Mouse (Mus musculus): ENCODE results near the gene Junb. TPM values are rescaled to one million over a fixed set of nuclear protein-coding genes. Genes with fewer than 3 reads are reported as not detected.

Junb gene
- total RNA-seq, 2 experiments from 2014 or later: 73.3 to 85.1 TPM

DNA sequence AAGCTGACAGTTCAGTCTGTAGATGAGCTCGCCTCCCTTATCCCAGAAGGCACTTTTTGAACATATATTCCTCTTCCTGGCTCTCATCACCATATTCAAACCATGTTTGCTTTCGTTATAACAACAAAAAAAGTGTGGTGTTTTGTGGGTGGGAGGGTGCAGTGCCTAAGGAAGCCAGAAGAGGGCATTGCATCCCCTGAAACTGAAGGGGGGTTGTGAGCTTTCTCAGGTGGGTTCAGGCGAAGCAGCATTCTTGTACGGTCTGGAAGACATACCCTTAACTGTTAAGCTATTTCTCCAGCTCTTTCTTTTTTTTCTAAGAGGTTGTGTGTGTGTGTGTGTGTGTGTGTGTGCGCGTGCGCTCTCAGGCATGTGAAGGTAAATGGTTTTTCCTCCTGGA is 3.1 kb downstream of the Junb start:
- intact Hi-C loops (cut with DNase I): loop anchor here (2.0 to 5.0 kb wide), 2 partner anchors 49 to 978 kb away; partner anchors contain the start of genes Asna1 and Samd1
- DNase-seq (ENCODE audit: low spot score in 2 of 2): peak in 1 of 2 experiments; percentile 77

GRCm38 (mm10) chr8:84974543-84975142 is 3.9 kb downstream of the Junb start:
- no peak for DNase-seq (ENCODE audit: low spot score in 2 of 2)
- intact Hi-C loops (cut with DNase I): loop anchor here (2.0 to 5.0 kb wide), 2 partner anchors 50 to 977 kb away; partner anchors contain the start of genes Asna1 and Samd1

DNA sequence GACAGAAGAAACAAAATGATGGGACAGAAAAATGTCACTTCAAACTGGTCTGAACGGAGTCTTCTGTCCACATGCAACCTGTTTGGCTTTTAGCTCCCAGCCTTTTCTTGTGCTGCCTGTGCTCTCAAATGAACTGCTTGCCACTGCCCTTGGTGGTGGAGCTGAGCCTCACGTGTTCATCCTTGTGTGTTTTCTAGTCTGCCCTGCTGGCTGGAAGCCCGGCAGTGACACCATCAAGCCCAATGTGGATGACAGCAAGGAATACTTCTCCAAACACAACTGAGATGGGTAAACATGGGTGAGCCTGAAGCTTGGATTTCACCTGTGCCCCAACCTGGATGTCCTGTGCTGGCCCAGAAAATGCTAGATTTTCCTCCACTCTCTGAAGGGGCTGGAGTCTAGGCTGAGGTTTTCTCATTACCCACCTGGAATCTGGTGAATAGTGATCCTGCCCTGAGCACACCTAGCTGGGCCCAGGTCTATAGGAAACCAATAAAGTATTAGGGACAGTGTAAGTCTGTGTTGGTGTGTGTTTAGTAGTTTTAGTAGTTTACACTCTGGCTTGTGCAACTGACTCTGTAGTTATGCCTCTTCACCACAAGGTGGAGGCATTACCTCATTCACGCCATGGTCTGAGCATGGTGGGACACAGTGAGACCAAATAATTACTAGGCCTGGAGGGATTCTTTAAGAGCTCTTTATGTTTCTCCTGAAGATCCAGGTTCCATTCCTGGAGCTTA is 4.5 kb downstream of the Junb start:
- DNase-seq (ENCODE audit: low spot score in 2 of 2): peak in 1 of 2 experiments; percentile 63
- intact Hi-C loops (cut with DNase I): loop anchor here (2.0 kb wide), 1 partner anchor 51 kb away; the partner anchor contains the start of gene Asna1

DNA sequence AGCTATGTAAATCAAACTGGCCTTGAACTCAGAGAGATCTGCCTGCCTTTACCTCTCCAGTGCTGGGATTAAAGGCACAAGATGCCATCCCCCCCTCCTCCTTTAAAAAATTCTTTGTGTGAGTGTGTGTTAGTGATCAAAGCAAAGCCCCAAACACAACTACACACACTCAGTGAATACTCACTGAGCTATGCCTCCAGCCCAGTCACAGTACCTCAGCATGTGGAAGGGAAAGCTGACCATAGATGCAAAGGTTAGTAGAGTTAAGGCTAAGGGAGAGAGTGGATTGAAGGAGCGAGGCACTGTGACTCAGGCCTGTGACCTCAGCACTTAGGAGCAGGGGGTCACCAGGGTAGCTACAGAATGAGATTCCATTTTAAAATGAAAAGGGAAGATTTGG is 5.4 kb downstream of the Junb start:
- DNase-seq (ENCODE audit: low spot score in 2 of 2): no peak
- intact Hi-C loops (cut with DNase I): no loop called here

DNA sequence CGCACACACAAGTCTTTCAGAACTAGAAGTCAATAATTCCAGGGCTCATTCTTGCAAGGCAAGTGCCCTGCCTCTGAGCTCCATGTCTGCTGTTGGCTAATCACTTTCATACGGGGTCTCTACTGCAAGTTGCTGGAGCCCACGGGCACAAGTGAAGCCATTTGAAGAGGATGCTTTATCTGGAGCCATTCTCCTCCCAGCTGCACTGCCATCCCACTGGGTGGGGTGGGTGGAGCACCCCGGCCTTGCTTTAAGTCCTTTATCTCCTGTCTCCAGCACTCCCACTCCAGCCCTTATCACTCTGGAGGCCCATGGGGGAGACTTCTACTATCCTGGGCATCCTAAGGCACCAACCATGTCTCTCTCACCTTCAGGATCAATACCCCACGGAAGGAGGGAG is 7.6 kb downstream of the Junb start:
- intact Hi-C loops (cut with DNase I): no loop called here

DNA sequence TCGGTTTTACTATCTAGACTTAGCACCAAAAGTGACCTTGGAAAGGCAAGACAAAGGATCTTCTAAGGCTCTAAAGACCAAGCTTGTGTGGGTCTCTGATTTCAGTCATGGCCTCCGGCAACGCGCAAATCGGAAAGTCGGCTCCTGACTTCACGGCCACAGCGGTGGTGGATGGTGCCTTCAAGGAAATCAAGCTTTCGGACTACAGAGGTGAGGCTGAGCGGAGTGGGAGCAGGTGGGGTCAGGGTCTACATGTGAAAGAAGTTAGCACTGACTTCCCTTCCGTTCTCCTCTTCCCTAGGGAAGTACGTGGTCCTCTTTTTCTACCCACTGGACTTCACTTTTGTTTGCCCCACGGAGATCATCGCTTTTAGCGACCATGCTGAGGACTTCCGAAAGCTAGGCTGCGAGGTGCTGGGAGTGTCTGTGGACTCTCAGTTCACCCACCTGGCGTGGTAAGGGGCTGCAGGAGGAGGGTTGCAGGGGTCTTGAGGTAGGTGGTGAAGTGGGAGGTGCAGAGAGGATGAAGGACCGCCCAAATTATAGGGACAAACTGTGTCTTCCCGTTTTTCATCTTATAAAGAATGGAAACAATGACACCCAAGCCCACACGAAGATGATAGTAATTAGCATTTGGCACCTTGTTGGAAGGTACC is 8.3 kb downstream of the Junb start:
- intact Hi-C loops (cut with DNase I): no loop called here
- no peak for DNase-seq (ENCODE audit: low spot score in 2 of 2)

More for the DNA sequence above, 7.6 kb downstream of the Junb start:
- DNase-seq (ENCODE audit: low spot score in 2 of 2): no peak

- intact Hi-C loops (cut with DNase I): no loop called here
- peak; percentile 78 to 79 for DNase-seq (ENCODE audit: low spot score in 2 of 2)
Observed at GRCm38 (mm10) chr8:84969241-84970134, 9.0 kb downstream of the Junb start, which contains the start of the genes Gm49661, Prdx2 and Rnaseh2a. TSS of gene Gm49661 (minus strand) at chr8:84969433. TSS of gene Prdx2 (plus strand) at chr8:84969587. TSS of gene Rnaseh2a (minus strand) at chr8:84969767.

GRCm38 (mm10) chr8:84968650-84969049 is 9.9 kb downstream of the Junb start:
- DNase-seq (ENCODE audit: low spot score in 2 of 2): no peak
- intact Hi-C loops (cut with DNase I): no loop called here

GRCm38 (mm10) chr8:84967532-84968304 is 10.8 kb downstream of the Junb start:
- no peak for DNase-seq (ENCODE audit: low spot score in 2 of 2)
- intact Hi-C loops (cut with DNase I): no loop called here

DNA sequence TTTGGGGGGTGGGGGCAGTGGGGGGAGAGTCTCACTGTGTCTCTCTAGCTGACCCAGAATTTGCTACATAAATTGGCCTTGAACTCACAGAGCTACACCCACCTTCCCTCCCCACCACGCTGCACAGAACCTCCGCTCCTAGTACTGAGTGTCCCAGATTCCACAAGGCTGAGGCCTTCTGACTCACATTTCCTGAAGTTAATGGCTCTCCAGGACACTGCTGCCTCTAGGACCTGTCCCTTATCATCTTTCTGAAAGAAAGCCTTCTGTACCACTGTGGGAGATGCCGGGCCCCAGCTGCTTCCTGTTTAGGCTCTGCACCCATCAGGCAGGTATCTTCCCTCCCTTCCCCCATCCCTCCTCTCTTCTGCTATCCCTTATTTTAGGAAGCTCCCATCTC is 11.9 kb downstream of the Junb start:
- no peak for DNase-seq (ENCODE audit: low spot score in 2 of 2)
- intact Hi-C loops (cut with DNase I): no loop called here

DNA sequence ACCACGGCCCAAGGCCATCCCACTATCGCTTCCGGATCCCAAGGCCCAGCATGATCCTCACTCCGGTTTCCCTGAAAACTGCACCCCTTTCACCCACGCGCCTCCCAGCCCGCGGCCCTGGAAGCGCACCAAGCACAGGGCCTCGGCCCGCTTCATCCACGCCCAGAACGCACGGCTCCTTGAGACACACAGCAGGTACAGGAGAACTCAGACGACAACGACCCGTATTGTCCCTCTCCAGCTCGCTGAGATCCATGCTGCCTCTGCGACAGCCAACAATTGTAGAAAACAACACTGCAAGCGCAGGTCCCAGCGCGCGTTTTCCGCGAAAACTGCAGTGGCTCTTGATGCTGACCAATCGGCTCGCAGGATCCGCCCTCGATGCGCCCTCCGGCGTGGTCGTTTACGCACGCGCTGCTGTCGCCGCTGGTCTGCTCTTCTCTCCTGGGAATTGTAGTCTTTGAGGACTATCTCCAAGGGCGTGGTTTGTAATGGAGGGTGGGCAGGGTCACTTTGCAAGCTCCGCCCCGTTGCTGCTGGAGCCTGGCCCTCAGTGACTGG is 12.7 kb downstream of the Junb start:
- DNase-seq (ENCODE audit: low spot score in 2 of 2): peak; percentile 94 to 98
- intact Hi-C loops (cut with DNase I): loop anchor here (2.0 kb wide), 1 partner anchor 19 kb away; the partner anchor contains the start of gene Rtbdn

- no peak for DNase-seq (ENCODE audit: low spot score in 2 of 2)
- intact Hi-C loops (cut with DNase I): loop anchor here (2.0 to 5.0 kb wide), 2 partner anchors 17 to 37 kb away; partner anchors contain the start of gene Rtbdn
Observed at GRCm38 (mm10) chr8:84963952-84964351, 14.6 kb downstream of the Junb start.

GRCm38 (mm10) chr8:84959811-84960210 is 18.7 kb downstream of the Junb start:
- DNase-seq (ENCODE audit: low spot score in 2 of 2): no peak
- intact Hi-C loops (cut with DNase I): loop anchor here (5.0 kb wide), 2 partner anchors 33 to 43 kb away; no protein-coding TSS in a partner anchor

GRCm38 (mm10) chr8:84956768-84957167 is 21.8 kb downstream of the Junb start:
- intact Hi-C loops (cut with DNase I): loop anchor here (5.0 kb wide), 1 partner anchor 39 kb away; no protein-coding TSS in a partner anchor
- DNase-seq (ENCODE audit: low spot score in 2 of 2): peak; percentile 73 to 84

DNA sequence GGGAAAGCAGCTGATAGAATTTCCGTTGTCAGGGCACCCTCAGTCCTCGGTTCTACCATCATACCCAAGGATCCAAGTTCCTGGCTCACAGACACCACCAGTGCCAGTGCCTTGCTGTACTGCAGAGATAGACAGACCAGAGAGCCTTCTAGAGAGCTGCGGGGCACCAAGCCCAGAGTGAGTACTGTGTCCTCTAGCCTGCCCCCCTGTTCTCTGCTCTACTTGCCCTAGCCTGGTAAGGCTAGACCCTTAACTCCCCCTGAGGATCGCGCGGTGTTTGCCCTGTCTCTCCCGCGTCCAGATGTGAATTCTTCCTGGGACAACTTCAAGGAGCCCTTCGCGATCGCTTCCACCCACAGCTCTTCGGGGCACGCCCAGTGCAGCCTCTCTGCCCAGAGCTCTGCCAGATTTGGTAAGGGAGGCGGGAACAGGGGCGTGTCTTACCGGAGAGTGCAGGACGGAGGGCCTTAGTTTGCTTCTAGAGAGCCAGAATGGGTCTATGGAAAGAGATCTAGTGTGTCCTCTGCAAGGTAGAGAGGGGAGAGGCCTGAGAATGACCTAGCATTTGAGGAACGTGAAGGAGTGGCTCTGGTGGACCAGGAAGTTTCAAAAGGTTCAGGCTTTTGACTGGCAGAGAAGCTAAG is 25.8 kb downstream of the Junb start:
- intact Hi-C loops (cut with DNase I): no loop called here
- peak in 1 of 2 experiments; percentile 31 for DNase-seq (ENCODE audit: low spot score in 2 of 2)

DNA sequence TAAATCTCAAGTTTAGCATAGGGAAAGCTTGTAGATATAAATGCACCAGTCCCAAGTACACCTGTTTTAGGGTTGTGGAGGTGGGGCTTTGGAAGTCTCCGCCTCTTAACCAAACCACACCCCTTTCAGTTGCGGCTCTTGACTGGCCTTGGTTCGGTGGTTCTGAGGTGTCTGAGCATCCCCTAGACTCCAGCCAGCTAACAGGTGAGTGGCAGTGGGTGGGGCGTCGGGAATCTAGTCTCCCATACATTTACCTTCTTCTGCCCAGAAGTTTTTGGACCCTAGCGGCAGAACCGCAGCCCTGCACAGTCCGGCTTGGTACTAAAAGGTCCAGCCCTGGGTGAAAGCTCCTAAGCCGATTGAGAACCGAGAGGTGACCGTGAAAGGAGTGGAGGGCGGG is 28.8 kb downstream of the Junb start:
- intact Hi-C loops (cut with DNase I): no loop called here

GRCm38 (mm10) chr8:84947241-84947545 is 31.3 kb downstream of the Junb start:
- intact Hi-C loops (cut with DNase I): loop anchor here (2.0 kb wide), 1 partner anchor 18 kb away; no protein-coding TSS in a partner anchor
- no peak for DNase-seq (ENCODE audit: low spot score in 2 of 2)

More for the DNA sequence above, 28.8 kb downstream of the Junb start:
- DNase-seq (ENCODE audit: low spot score in 2 of 2): no peak
